Mouse (Mus musculus) heart, postnatal 0 days (tissue): ENCODE results near the gene Calm4. TPM values are rescaled to one million over a fixed set of nuclear protein-coding genes. Genes with fewer than 3 reads are reported as not detected.

ENCODE experiments used
- ATAC-seq: fragments of 200-750 bp; cut with Nextera tagmentation; 2 replicates; pipeline ENCODE4 v1.8.0; 2017; ENCODE audit warnings: low read depth, moderate number of reproducible peaks, moderate library complexity; ENCODE audit not compliant: insufficient read depth
- DNase-seq: peaks from one replicate; pipeline ENCODE4 v3.0.0-alpha.2; 2016; ENCODE audit warnings: low spot score
- H3K27ac ChIP-seq: fragments of 300-500 bp; sonication (generic); 2 replicates; pipeline ENCODE4 v1.5.1; 2014; ENCODE audit warnings: low read depth, mild to moderate bottlenecking
- H3K27me3 ChIP-seq: fragments of 300-500 bp; sonication (generic); 2 replicates; pipeline ENCODE4 v1.6.1; 2014; ENCODE audit warnings: low read length, mixed read lengths; ENCODE audit not compliant: control insufficient read depth, insufficient read depth
- H3K36me3 ChIP-seq: fragments of 300-500 bp; sonication (generic); replicated peaks from 2 replicates; pipeline ENCODE4 v1.6.1; 2014; ENCODE audit warnings: low read length, mixed read lengths; ENCODE audit not compliant: control insufficient read depth, insufficient read depth
- H3K4me1 ChIP-seq: fragments of 300-500 bp; sonication (generic); 2 replicates; pipeline ENCODE4 v1.6.1; 2014; ENCODE audit warnings: antibody characterized with exemption; ENCODE audit not compliant: control insufficient read depth, insufficient read depth
- H3K4me2 ChIP-seq: fragments of 300-500 bp; sonication (generic); 2 replicates; pipeline ENCODE4 v1.6.1; 2014; ENCODE audit warnings: low read depth, mild to moderate bottlenecking, low read length, moderate library complexity
- H3K4me3 ChIP-seq: fragments of 300-500 bp; sonication (generic); 2 replicates; pipeline ENCODE4 v1.5.1; 2014; ENCODE audit warnings: low read depth, low read length
- H3K9ac ChIP-seq: fragments of 300-500 bp; sonication (generic); replicated peaks from 2 replicates; pipeline ENCODE4 v1.6.1; 2014; ENCODE audit warnings: low read depth, low read length, mixed read lengths
- H3K9me3 ChIP-seq: fragments of 300-500 bp; sonication (generic); replicated peaks from 2 replicates; pipeline ENCODE4 v1.6.1; 2016; ENCODE audit warnings: low read length; ENCODE audit not compliant: control insufficient read depth
- CTCF ChIP-seq: IDR thresholded peaks from 2 replicates; pipeline ENCODE4 v1.5.1; 2016; ENCODE audit warnings: antibody characterized with exemption, control low read depth, low read depth
- EP300 ChIP-seq: IDR thresholded peaks from 2 replicates; pipeline ENCODE4 v1.6.1; 2016; ENCODE audit warnings: antibody characterized with exemption, low read depth
- WGBS: fragments of 180-500 bp; shearing (Covaris S2); extraction: QIAGEN DNeasy Blood & Tissue Kit; methylation state at CpG from one replicate; pipeline ENCODE4 v1.1.7; 2014; 5-methylcytosine and 5-hydroxymethylcytosine counted together
- polyA plus RNA-seq: library from polyadenylated mRNA; unstranded; fragments of >200 nt; fragmentation: Nextera tagmentation; extraction: Ambion mirVana; gene quantifications from 2 replicates; pipeline ENCODE4 v1.2.1, GENCODE M21; 2015
- total RNA-seq: library from RNA; depleted of rRNA; stranded (reverse); fragments of >200 nt; gene quantifications from 2 replicates; pipeline ENCODE4 v1.2.3, GENCODE M21; 2014; ENCODE audit warnings: low replicate concordance; rRNA removed

Gene Calm4
- total and polyA plus RNA-seq, 2 experiments from 2014 or later = not detected

- DNase-seq (no peak), ATAC-seq (no peak)
- H3K27ac ChIP-seq = no peak overlapping the region
- TF ChIP-seq EP300 (no peak), CTCF (no peak)
- H3K9me3 ChIP-seq = no peaks in the 10 kb centered on the region
- H3K4me1 ChIP-seq = no peaks in the 10 kb centered on the region
- no peaks in the 10 kb centered on the region for H3K27me3 ChIP-seq
- no peak overlapping the region for H3K4me2 ChIP-seq
- WGBS = 88% methylated on average over 4 of the region's 4 CpGs
- no peaks in the 10 kb centered on the region for H3K36me3 ChIP-seq
- H3K4me3 ChIP-seq = no peak overlapping the region
- no peak overlapping the region for H3K9ac ChIP-seq
Measured at GRCm38 (mm10) chr13:3872832-3873231, 35.3 kb downstream of the Calm4 start.

GRCm38 (mm10) chr13:3876448-3876847, 38.9 kb downstream of the Calm4 start:
- no peaks in the 10 kb centered on the region for H3K4me1 ChIP-seq
- ATAC-seq (no peak), DNase-seq (no peak)
- no peaks in the 10 kb centered on the region for H3K9me3 ChIP-seq
- H3K9ac ChIP-seq = no peak overlapping the region
- H3K36me3 ChIP-seq = peaks cover 3% of the 10 kb centered on the region; the same call in 1 of the 2 replicates
- no peak overlapping the region for H3K4me3 ChIP-seq
- H3K27ac ChIP-seq = no peak overlapping the region
- H3K27me3 ChIP-seq = no peaks in the 10 kb centered on the region
- TF ChIP-seq CTCF (no peak), EP300 (no peak)
- H3K4me2 ChIP-seq = no peak overlapping the region
- whole genome bisulfite sequencing = 70% methylated on average over 6 of the region's 6 CpGs

GRCm38 (mm10) chr13:3877185-3877584, 39.6 kb downstream of the Calm4 start:
- WGBS = 51% methylated on average over 6 of the region's 6 CpGs
- H3K9me3 ChIP-seq = no peaks in the 10 kb centered on the region
- no peak overlapping the region for H3K9ac ChIP-seq
- H3K36me3 ChIP-seq = peaks cover 10% of the 10 kb centered on the region; the same call in 1 of the 2 replicates
- no peak for ATAC-seq
- no peaks in the 10 kb centered on the region for H3K27me3 ChIP-seq
- TF ChIP-seq EP300 (no peak), CTCF (no peak)
- no peak overlapping the region for H3K27ac ChIP-seq
- no peaks in the 10 kb centered on the region for H3K4me1 ChIP-seq
- H3K4me3 ChIP-seq = no peak overlapping the region
- DNase-seq = no peak
- H3K4me2 ChIP-seq = no peak overlapping the region

- Histone ChIP-seq H3K4me1 (no peaks in the 10 kb centered on the region), H3K4me3 (no peak overlapping the region), H3K27ac (no peak overlapping the region), H3K9ac (no peak overlapping the region), H3K4me2 (no peak overlapping the region), H3K36me3 (peaks cover 11% of the 10 kb centered on the region; the same call in 1 of the 2 replicates), H3K9me3 (no peaks in the 10 kb centered on the region), H3K27me3 (no peaks in the 10 kb centered on the region)
- TF ChIP-seq EP300 (no peak), CTCF (no peak)
- DNase-seq (no peak), ATAC-seq (no peak)
- 71% methylated on average over 4 of the region's 4 CpGs for WGBS
Measured at GRCm38 (mm10) chr13:3877679-3878220, 40.2 kb downstream of the Calm4 start.

GRCm38 (mm10) chr13:3886663-3887062, 49.1 kb downstream of the Calm4 start:
- Histone ChIP-seq H3K36me3 (peaks cover 58% of the 10 kb centered on the region), H3K27me3 (no peaks in the 10 kb centered on the region), H3K4me3 (no peak overlapping the region), H3K4me1 (no peaks in the 10 kb centered on the region; the same call in 1 of the 2 replicates), H3K9ac (no peak overlapping the region), H3K4me2 (no peak overlapping the region), H3K9me3 (no peaks in the 10 kb centered on the region), H3K27ac (no peak overlapping the region)
- 90% methylated on average over 7 of the region's 7 CpGs for WGBS
- ATAC-seq = no peak
- no peak for DNase-seq
- no peak for TF ChIP-seq EP300
- no peak for TF ChIP-seq CTCF

Other genes starting within 250 kb of the Calm4 start
- gene Fam208b, start 226.6 kb upstream of the Calm4 start, total RNA-seq = 9.8 and 11.2 TPM in 2 replicates
- gene Fam208b, start 226.6 kb upstream of the Calm4 start, polyA plus RNA-seq = 4.4 and 5.0 TPM in 2 replicates
- gene Asb13, start 203.7 kb upstream of the Calm4 start, total RNA-seq = 2.2 and 3.2 TPM in 2 replicates
- gene Asb13, start 203.7 kb upstream of the Calm4 start, polyA plus RNA-seq = 4.3 TPM in 2 replicates
- not detected in 2 replicates for gene Calml3, start 33.4 kb upstream of the Calm4 start, total RNA-seq
- not detected in 2 replicates for gene Calml3, start 33.4 kb upstream of the Calm4 start, polyA plus RNA-seq
- not detected in 2 replicates for gene Calm5, start 16.4 kb downstream of the Calm4 start, total RNA-seq
- gene Calm5, start 16.4 kb downstream of the Calm4 start, polyA plus RNA-seq = not detected in 2 replicates
- gene Net1, start 80.5 kb downstream of the Calm4 start, total RNA-seq = 27.7 and 38.7 TPM in 2 replicates
- gene Net1, start 80.5 kb downstream of the Calm4 start, polyA plus RNA-seq = 17.2 and 22.3 TPM in 2 replicates
- gene Tubal3, start 80.5 kb downstream of the Calm4 start, total RNA-seq = not detected in 2 replicates
- not detected in 2 replicates for gene Tubal3, start 80.5 kb downstream of the Calm4 start, polyA plus RNA-seq
- not detected in 2 replicates for gene Ucn3, start 107.6 kb downstream of the Calm4 start, total RNA-seq
- gene Ucn3, start 107.6 kb downstream of the Calm4 start, polyA plus RNA-seq = not detected in 2 replicates
- 5.2 and 6.3 TPM in 2 replicates for gene Akr1c14, start 211.3 kb downstream of the Calm4 start, total RNA-seq
- 2.7 and 3.0 TPM in 2 replicates for gene Akr1c14, start 211.3 kb downstream of the Calm4 start, polyA plus RNA-seq